Mouse (Mus musculus): ENCODE results near the gene Klk1b1.
"Not testable (repeated sequence)": the region's sequence is repeated elsewhere in the genome, so short reads cannot be mapped to it uniquely, and the experiment has no call there.

Gene Klk1b1

DNA sequence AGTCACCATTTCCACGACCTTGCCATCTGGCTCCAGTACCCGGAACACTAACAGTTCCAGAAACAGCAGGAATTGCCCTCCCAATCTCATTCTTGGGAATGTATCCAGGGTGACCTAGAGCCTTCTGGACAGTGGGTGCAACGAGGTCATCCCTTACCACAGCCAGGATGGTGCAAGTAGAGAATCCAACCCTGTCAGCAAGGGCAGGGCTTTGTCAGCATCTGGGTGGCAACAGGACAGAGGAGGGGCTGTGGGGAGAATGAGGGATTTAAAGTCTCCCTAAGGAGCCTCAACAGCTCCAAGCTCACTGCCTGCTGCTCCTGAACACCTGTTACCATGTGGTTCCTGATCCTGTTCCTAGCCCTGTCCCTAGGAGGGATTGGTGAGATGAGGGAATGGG is at the start of gene Klk1b1:
TSS of gene Klk1b1 (plus strand) at position 301 of the 400 bp plus-strand sequence.
- DNase-seq (ENCODE audit: low spot score) = no peak

DNA sequence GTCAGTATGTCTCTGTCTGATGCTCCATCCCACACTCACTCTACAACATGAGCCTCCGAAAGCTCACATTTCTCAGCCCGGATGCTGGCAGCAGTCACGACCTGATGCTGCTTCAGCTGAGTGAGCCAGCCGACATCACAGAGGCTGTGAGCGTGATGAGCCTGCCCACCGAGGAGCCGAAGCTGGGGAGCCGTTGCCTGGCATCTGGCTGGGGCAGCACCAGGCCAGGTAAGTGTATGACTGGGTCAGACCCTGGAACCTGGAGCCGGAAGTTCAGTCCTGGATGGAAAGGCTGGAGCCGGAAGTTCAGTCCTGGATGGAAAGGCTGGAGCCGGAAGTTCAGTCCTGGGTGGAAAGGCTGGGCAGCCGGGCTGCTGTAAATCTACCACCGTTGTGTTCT is 48.1 kb upstream of the Klk1b1 start:
- no peak for DNase-seq (ENCODE audit: low spot score)

DNA sequence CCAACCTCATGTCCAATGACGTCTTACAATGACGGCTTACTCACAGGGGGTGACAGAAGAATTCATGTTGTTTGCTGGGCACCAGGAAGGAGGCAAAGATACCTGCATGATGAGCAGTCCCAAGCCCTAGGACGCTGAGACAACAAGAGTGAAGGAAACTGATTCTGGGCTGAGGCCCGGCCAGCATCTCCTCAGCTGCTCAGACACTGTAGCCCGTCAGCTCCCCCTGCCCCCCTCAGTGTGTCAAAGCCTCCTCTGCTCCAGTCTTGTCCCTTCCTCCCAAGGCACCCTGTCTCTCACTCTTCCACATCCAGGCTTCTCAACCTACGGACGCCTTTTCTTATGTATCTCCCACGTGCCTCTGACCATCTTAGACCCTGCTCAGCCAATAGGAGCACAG is 47.7 kb upstream of the Klk1b1 start:
- no peak for DNase-seq (ENCODE audit: low spot score)

DNA sequence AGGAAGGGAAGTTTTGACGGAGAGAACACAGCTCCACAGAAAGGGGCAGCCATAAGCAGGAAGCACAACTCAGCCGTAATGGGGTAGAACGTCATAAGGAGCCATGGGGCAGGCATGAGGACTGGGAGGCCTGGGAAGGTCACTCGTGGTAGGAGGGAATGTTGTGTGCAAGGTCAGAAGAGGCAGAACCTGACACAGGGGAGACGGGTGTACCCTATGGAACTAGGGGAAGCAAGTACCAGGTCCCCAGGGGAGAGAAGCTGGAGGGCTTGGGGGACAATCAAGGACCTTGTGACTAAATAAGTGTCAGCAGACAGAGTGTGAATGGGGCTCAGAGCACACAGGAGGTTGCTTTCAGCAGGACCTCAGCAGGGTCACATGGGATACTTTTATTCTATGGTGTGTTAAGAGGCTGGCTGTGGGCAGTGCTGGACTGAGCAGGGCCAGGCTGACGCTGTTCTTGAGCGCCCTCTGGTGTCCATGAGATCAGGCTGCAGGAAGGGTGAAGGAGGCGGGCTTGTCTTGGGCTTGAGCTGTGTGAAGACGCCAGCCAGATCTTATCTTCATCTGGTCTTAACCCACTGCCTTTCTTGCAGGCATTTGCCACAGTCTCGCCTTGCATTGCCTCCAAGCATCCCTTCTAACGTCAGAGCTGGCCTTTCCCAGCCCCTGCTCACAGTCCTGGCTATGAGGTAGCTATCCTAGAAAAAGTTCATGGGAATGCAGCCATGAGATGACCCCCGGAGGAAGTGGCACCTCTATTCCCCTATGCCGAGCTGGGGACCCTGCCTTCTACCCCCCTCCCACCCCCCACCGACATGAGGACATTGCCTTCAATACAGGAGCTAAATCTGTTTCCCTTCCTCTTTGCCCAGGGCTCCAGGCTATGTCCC is 46.7 kb upstream of the Klk1b1 start:
- peak; percentile 32 for DNase-seq (ENCODE audit: low spot score)

DNA sequence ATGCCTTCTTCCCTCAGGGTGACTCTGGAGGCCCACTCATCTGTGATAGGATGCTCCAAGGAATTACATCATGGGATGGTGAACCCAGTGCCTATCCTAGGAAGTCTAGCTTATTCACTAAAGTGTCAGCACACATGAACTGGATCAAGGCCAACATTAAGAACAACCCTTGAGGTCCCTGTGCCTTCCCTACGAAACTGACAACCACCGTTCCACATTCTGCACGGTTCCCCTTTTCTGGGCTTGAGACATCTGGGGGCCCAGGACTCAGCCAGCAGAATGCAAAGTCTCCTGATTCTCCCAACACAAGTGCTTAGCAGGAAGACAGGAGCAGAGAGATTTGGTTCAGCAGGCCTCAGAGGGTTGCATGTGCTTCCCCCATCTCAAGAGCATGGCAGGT is 46.0 kb upstream of the Klk1b1 start:
- DNase-seq (ENCODE audit: low spot score) = no peak

DNA sequence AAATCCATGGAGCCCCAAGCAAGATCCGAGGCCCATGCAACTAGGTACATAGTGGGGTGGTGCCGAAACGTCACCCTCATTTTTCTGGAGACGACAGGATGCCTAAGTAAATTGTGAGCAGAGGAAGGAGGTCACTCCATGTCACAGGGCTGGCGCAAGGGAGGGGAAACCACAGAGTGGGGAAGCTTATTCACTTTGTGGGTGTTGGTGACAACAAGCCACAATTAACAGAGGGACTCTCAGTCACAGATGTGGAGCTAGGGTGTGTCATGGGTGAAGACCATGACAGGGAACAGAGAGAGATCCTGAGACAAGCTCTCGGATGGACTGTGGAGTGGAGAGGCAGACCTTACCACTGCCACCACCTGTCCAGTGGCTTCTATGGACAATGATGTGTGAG is 45.5 kb upstream of the Klk1b1 start:
- DNase-seq (ENCODE audit: low spot score) = no peak

DNA sequence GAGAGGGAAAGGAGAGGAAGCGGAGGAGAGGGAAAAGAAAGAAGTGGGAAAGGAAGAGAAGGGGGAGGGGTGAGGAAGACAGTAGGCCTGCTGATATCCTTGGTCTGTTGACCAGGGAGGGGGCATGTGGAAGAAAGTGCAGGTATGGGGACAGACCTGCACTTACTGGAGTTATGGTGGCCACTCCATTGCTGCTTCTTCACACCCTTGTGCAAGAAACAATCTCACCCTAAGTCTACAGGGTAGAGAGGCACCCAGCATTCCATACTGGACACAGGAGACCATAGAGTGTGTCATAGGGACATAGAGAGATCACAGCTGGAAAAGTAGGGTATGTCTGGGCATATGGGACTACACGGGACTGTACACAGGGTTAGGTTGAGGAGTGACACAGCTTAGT is 44.6 kb upstream of the Klk1b1 start:
- no peak for DNase-seq (ENCODE audit: low spot score)

DNA sequence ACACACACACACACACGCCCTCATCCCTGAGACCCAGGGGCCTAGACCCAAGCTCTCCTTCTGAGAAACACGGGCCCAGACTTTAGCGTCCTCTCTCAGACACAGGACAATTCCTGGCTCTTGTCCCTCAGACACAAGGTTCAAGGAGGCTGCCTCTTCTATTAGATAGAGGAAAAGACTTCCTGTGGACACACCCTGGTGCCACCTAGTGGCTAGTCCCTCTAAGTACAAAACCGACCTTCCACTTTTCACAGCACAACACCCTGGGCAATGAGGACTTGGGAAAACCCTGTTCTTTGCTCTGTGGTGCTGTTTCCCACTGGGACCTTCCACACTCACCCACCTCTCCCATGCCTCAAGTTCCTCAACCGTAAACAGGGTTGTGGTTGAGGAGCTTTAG is 40.6 kb upstream of the Klk1b1 start:
- no peak for DNase-seq (ENCODE audit: low spot score)

DNA sequence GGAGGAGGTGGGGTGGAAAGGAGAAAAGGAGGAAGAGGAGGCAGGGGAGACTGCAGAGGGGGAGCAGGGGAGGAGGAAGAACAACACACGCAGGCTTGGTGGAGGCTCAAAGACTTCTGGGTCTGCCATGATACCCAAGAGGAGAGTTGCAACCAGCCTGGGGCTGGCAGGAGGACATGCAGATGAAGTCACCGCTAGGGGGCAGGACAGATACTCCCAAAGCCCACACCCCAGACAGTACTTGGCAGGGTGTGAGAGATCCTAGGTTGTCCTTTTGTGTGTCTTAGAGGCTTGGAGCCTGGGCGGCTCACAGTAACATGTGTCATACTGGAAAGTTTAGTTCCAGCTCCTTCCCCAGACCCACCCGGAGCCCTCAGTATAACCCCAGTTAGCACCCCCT is 38.0 kb upstream of the Klk1b1 start:
- no peak for DNase-seq (ENCODE audit: low spot score)

DNA sequence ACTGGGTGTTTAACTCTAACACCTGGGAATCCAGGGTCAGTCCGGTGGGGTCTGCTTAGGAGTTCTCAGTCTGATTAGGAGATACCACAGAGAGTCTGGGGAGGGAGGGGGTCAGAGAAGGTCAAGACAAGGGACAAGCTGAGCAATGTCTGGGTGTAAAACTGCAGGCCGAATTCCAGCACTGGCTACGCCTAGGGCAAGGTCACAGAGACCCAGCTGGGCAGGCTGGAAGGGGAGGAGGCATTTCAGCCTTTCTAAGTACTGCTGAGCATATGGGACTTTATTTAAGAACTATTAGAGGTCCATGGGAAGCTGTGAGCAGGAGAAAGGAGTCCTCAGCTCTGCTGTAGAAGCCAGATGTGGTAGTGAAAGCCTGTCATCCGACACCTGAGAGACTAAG is 34.2 kb upstream of the Klk1b1 start:
- DNase-seq (ENCODE audit: low spot score) = no peak

DNA sequence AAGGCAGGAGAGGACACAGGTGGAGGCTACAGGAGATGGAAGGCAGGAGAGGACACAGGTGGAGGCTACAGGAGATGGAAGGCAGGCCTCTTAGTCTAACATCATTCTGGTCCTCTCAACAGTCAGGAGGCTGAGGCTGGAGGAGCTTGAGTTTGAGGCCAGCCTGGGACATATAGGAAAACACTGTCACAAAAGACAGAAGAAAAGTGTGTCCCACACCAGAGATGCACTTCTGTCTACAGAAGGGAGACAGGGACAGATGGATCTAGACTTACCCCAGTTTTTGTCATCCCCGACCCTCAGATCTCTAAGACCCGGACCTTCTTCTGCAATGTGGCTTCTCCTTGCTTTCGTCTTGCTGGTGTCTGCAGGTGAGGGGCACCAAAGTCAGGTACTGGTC is 33.1 kb upstream of the Klk1b1 start, which contains the start of gene Klk15:
TSS of gene Klk15 (plus strand) at position 301 of the 400 bp plus-strand sequence.
- no peak for DNase-seq (ENCODE audit: low spot score)

DNA sequence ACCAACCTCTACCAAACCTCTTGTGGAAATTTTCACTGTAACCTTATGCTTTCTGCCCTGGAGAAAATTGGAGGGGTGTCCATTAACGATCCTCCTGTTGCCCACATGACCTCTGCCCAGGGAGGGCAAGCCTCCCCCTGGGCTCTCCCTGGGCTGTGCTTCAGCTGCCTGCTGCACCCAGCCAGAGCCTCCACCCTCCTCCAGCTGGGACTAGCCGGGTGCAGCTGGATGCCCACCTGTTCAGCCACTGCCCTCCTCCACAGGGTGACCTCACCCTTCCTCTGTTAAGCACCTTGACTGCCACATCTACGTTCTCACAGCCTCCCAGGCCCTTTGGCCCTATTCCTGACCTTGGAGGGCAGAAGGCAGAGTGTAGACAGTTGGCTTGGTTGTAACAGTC is 31.8 kb upstream of the Klk1b1 start:
- DNase-seq (ENCODE audit: low spot score) = no peak

DNA sequence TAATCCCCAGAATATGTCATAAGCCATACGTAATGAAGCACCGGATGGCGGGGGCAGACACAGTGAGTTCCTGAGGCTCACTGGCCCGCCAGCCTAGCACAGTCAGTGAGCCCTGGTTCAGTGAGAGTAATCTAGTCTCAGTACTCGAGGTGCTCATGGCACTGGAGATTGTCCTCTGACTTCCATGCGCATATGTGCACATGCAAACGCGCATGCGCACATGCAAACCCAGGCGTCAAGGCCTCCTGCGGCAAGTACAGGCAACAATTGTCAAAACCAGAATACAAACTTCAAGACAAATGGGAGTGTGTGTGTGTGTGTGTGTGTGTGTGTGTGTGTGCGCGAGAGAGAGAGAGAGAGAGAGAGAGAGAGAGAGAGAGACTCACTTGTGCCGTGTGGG is 30.0 kb upstream of the Klk1b1 start:
- no peak for DNase-seq (ENCODE audit: low spot score)

DNA sequence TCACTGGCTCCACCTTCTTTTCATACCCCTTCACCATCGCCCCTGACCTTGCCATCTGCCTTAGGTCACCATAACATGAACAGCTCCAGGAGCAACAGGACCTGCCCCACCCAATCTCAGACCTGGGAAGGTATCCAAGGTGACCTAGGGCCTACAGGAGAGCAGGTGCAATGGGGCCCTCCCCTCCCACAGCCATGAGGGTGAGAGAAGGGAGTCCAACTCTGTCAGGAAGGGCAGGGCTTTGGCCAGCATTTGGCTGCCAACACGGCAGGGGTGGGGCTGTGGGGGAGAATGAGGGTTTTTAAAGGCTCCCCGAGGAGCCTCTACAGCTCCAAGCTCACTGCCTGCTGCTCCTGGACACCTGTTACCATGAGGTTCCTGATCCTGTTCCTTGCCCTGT is 24.3 kb upstream of the Klk1b1 start:
- DNase-seq (ENCODE audit: low spot score) = not testable (repeated sequence)

DNA sequence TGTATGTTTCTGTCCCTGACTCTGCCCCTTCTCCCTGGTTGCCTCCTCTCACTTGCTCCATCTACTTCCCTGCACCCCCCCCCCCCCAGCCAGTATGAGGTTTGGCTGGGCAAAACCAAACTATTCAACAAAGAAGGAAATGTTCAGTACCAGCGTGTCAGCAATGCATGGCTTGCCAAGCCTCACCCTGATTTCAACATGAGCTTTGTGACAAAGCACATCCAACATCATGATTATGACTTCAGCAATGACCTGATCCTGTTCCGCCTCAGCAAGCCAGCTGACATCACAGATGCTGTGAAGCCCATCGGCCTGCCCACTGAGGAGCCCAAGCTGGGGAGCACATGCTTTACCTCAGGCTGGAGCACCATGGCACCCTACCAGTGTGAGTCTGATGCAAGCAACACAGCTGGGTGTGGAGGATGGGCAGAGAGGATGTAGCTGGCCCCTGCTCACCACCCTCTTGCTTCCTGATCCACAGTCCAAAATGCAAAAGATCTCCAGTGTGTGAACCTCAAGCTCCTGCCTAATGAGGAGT is 21.8 kb upstream of the Klk1b1 start:
- no peak for DNase-seq (ENCODE audit: low spot score)

DNA sequence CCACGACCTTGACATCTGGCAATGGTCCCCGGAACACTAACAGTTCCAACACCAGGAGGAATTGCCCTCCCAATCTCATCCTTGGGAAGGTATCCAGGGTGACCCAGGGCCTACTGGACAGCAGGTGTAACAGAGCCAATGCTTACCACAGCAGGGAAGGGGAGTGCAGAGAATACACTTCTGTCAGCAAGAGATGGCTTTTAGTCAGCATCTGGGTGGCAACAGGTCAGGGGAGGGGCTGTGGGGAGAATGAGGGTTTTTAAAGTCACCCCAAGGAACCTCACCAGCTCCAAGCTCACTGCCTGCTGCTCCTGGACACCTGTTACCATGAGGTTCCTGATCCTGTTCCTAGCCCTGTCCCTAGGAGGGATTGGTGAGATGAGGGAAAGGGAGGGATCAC is 16.2 kb upstream of the Klk1b1 start, which contains the start of gene Klk1b8:
TSS of gene Klk1b8 (plus strand) at position 301 of the 400 bp plus-strand sequence.
- no peak for DNase-seq (ENCODE audit: low spot score)

DNA sequence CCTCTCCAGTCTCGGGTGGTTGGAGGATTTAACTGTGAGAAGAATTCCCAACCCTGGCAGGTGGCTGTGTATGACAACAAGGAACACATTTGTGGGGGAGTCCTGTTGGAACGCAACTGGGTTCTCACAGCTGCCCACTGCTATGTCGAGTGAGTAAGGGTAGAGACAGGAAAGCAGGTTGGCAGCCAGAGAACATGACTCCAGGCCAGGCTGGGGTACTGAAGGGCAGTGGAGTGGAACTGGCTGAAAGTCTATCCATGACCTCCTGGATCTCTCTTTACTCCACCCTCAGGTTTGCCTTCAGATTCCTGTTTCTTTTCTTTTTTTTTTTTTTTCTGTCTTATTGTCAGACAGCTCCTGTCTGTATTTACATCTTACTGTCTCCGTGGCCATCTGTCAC is 13.8 kb upstream of the Klk1b1 start:
- no peak for DNase-seq (ENCODE audit: low spot score)

DNA sequence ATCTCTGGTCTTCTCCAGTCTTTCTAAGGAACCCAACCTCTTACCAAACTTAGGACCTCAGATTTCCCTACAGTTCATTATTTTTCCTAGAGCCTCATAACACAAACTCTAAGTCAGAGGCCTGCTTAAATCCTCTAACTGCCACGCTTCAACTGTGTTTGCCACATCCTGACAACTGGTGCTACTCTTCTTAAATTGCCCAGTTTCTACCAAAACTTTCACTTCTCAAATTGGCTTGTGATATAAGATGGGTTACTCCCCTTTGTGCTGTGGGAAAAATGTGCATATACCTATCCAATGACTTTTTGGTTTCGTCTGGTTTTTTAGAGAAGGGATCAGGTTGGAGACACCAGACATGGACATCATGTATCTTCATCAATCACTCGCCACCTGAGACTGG is 507 bp downstream of the Klk1b1 start:
- DNase-seq (ENCODE audit: low spot score) = no peak

DNA sequence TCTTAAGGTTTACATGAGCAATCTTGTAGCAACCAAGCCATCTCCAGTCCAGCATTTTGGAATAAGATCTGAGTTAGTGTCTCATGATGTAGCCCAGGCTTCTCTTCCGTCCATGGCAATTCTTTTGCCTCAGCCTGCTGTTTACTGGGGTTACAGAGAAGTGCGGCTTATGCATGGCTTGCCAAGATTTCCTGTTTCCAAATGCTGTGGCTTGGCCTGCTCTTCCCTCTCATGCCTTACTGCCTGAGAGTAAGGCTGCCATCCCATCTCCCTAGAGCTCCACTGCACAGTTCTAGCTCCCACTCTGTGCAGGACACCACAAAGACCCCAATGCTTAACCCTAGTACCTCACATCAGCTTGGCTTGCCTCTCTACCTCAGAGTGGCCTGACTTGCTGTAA is 1.1 kb downstream of the Klk1b1 start:
- DNase-seq (ENCODE audit: low spot score) = no peak

DNA sequence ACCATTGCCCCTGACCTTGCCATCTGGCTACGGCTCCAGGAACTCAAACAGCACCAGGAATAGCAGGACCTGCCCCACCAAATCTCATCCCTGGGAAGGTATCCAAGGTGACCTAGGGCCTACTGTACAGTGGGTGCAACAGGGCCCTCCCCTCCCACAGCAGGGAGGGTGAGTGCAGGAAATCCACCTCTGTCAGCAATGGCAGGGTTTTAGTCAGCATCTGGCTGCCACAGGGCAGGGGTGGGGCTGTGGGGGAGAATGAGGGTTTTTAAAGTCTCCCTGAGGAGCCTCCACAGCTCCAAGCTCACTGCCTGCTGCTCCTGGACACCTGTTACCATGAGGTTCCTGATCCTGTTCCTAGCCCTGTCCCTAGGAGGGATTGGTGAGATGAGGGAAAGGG is 9.2 kb downstream of the Klk1b1 start, which contains the start of gene Klk1b9:
TSS of gene Klk1b9 (plus strand) at position 301 of the 400 bp plus-strand sequence.
- not testable (repeated sequence) for DNase-seq (ENCODE audit: low spot score)

DNA sequence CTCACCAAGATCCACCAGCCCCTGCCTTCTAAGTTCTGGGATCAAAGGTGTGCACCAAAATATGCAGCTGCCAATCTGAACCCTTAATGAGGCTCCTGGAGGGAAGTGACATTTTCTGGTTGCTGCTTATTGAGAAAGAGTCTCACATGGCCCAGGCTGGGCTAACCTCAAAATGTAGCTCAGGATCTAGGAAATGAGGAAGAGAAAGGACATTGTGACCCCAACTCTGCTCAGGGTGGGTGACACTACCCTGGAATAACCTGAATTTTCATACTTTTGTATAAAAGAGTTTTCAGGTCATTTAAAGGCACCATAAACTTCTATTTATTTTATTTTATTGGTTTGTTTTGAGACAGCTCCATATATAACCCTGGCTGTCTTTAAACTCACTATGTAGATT is 19.1 kb downstream of the Klk1b1 start:
- DNase-seq (ENCODE audit: low spot score) = no peak

DNA sequence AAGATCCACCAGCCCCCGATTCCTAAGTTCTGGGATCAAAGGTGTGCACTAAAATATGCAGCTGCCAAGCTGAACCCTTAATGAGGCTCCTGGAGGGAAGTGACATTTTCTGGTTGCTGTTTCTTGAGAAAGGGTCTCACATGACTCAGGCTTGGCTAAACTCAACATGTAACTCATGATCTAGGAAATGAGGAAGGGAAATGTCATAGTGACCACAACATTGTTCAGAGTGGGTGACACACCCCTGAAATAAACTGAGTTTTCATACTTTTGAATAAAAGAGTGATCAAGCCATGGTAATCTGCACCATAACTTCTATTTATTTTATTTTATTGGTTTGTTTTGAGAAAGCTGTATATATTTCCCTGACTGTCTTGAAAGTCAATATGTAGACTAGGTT is 28.3 kb downstream of the Klk1b1 start:
- not testable (repeated sequence) for DNase-seq (ENCODE audit: low spot score)

DNA sequence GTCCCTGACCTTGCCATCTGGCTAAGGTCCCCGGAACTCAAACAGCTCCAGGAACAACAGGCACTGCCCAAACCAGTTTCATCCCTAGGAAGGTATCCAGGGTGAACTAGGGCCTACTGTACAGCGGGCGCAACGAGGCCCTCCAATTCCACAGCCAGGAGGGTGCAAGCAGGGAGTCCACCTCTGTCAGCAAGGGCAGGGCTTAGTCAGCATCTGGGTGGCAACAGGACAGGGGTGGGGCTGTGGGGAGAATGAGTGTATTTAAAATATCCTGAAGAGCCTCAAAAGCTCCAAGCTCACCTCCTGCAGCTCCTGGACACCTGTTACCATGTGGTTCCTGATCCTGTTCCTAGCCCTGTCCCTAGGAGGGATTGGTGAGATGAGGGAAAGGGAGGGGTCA is 29.0 kb downstream of the Klk1b1 start, which contains the start of gene Klk1b11:
TSS of gene Klk1b11 (plus strand) at position 301 of the 400 bp plus-strand sequence.
- not testable (repeated sequence) for DNase-seq (ENCODE audit: low spot score)

Measured in ovary, postnatal 10 days (tissue).